Mouse (Mus musculus) intestine, embryonic 16.5 days (tissue): ENCODE results near the gene Tmcc3. TPM values are rescaled to one million over a fixed set of nuclear protein-coding genes. Genes with fewer than 3 reads are reported as not detected.
A peak's percentile ranks its signal among the peaks of the same experiment; 100 is the strongest.

Experiments used
- ATAC-seq: fragments of 200-750 bp; cut with Nextera tagmentation; 2 replicates; pipeline ENCODE4 v1.8.0; 2017; ENCODE audit warnings: moderate TSS enrichment, moderate library complexity
- H3K27ac ChIP-seq: fragments of 300-500 bp; sonication (generic); 2 replicates; pipeline ENCODE4 v1.5.1; 2014; ENCODE audit warnings: mild to moderate bottlenecking, low read length
- H3K27me3 ChIP-seq: fragments of 300-500 bp; sonication (generic); replicated peaks from 2 replicates; pipeline ENCODE4 v1.6.1; 2014; ENCODE audit warnings: low read length, control low read depth, mixed read lengths; ENCODE audit not compliant: control insufficient read depth, insufficient read depth
- H3K36me3 ChIP-seq: fragments of 300-500 bp; sonication (generic); 2 replicates; pipeline ENCODE4 v1.6.1; 2014; ENCODE audit warnings: low read length, control low read depth; ENCODE audit not compliant: control insufficient read depth, insufficient read depth
- H3K4me1 ChIP-seq: fragments of 300-500 bp; sonication (generic); 2 replicates; pipeline ENCODE4 v1.6.1; 2014; ENCODE audit warnings: low read length, control low read depth, mixed read lengths; ENCODE audit not compliant: control insufficient read depth, insufficient read depth
- H3K4me2 ChIP-seq: fragments of 300-500 bp; sonication (generic); 2 replicates; pipeline ENCODE4 v1.6.1; 2014; ENCODE audit warnings: low read depth, low read length, control low read depth
- H3K4me3 ChIP-seq: fragments of 300-500 bp; sonication (generic); 2 replicates; pipeline ENCODE4 v1.5.1; 2014; ENCODE audit warnings: mild to moderate bottlenecking, low read length
- H3K9ac ChIP-seq: fragments of 300-500 bp; sonication (generic); 2 replicates; pipeline ENCODE4 v1.6.1; 2014; ENCODE audit warnings: low read depth, low read length
- H3K9me3 ChIP-seq: fragments of 300-500 bp; sonication (generic); 2 replicates; pipeline ENCODE4 v1.6.1; 2016; ENCODE audit warnings: low read length, control low read depth; ENCODE audit not compliant: control insufficient read depth
- WGBS: fragments of 180-500 bp; shearing (Covaris S2); extraction: QIAGEN DNeasy Blood & Tissue Kit; methylation state at CpG from one replicate; pipeline ENCODE4 v1.1.7; 2014; 5-methylcytosine and 5-hydroxymethylcytosine counted together
- polyA plus RNA-seq: library from polyadenylated mRNA; unstranded; fragments of >200 nt; fragmentation: Nextera tagmentation; extraction: Ambion mirVana; gene quantifications from 2 replicates; pipeline ENCODE4 v1.2.1, GENCODE M21; 2015

Tmcc3 gene
- polyA plus RNA-seq, 1 experiment from 2014 or later: 8.8 TPM

DNA sequence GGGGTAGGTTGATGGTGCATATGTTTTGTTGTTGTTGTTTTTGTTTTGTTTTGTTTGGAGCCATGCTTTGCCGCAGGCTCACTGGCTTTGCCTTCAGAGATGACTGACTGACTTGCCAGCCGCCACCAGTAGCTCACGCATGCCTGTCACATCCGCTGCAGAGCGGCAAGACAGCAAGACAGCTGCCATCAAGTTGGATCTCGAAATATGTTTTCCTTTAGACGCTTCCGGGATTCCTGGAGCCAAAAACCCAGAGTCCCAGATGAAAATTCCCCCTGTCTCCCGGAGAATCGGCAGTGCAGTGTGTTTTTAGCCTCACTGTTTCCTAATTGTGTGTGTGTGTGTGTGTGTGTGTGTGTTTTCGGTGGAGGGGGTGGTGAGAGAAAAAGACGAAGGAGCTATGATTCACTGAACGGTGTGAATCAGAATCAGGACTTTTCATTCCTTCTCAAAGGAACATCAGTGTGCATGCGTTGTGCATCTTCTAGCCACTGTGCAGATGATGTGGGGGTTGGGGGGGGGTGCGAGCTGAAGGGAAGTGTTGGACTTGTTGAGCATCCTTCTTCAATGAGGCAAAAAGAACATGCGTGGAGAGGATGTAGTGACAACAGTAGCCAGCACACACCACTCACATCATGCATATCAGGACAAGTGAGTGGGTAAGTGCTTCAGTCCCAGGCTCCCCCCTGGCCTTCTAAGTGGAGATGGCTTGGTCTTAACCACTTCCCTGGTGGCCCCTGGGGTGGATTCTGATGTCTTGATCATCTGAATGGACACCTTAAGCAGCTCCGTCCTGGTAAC is 208.8 kb downstream of the Tmcc3 start:
- no peaks in the 10 kb centered on the region for H3K36me3 ChIP-seq
- H3K4me2 ChIP-seq: no peak overlapping the region
- no peaks in the 10 kb centered on the region for H3K27me3 ChIP-seq
- ATAC-seq: peak; percentile 13; the same call in 1 of the 2 replicates
- H3K4me3 ChIP-seq: no peak overlapping the region
- H3K9ac ChIP-seq: no peak overlapping the region
- H3K27ac ChIP-seq: no peak overlapping the region
- no peaks in the 10 kb centered on the region for H3K9me3 ChIP-seq
- peaks cover 30% of the 10 kb centered on the region for H3K4me1 ChIP-seq
- WGBS: 51% methylated on average over 17 of the region's 17 CpGs

DNA sequence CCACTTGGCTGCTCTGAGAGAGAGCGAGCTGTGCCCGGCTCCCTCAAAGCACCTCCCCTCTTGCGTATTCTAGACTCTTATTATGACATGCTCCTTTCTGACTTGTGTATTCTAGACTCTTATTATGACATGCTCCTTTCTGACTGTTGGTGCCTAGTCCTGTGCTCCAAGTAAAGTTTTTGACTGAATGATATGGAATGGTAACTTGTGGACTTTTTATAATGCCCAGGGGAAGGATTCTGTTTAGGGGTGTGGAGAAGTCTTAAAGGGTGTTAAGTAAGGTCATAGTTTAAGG is 209.3 kb downstream of the Tmcc3 start:
- Histone ChIP-seq H3K36me3 (no peaks in the 10 kb centered on the region), H3K4me1 (peaks cover 27% of the 10 kb centered on the region), H3K9me3 (no peaks in the 10 kb centered on the region), H3K27me3 (no peaks in the 10 kb centered on the region), H3K4me2 (no peak overlapping the region), H3K9ac (no peak overlapping the region), H3K4me3 (no peak overlapping the region), H3K27ac (no peak overlapping the region)
- peak; percentile 18; the same call in 1 of the 2 replicates for ATAC-seq
- 53% methylated on average over 3 of the region's 3 CpGs for WGBS

DNA sequence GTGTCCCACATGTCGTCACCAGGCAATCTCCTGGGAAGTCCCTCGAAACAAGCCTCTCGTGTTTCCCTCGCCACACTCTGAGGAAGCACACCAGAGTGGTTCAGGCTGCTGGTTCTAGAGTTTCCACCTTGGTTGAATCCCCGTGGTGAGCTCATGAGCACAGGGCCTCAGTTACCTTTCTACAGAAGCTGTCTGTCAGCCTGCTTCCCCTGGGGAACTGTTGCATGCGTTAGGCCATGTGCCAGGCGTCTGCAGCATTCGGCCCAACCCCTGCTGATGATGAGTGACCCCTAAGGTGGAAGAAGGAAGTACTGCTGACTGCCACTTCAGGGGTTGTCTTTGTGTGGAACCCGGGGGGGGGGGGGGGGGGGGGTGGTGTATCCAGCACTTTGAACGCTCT is 210.0 kb downstream of the Tmcc3 start:
- Histone ChIP-seq H3K9ac (no peak overlapping the region), H3K4me1 (peaks cover 20% of the 10 kb centered on the region), H3K4me3 (no peak overlapping the region), H3K27me3 (no peaks in the 10 kb centered on the region), H3K4me2 (no peak overlapping the region), H3K9me3 (no peaks in the 10 kb centered on the region), H3K36me3 (no peaks in the 10 kb centered on the region), H3K27ac (no peak overlapping the region)
- no peak for ATAC-seq
- 54% methylated on average over 9 of the region's 10 CpGs for WGBS

DNA sequence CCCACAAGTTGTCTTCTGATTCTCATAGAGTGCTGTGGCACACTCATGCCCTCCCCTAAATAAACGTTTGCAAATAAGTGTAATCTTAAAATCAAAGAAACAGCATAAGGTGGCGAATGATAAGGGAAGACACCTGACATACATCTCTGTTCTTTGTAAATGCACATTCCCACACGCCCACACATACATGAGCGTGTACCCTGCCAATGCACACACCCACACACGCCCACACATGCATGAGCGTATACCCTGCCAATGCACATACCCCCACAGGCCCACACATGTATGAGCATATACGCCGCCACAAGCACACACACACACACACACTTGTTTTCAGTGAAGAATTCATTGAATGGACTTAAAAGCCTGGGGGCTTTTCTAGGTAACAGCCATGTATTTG is 211.5 kb downstream of the Tmcc3 start:
- Histone ChIP-seq H3K27me3 (no peaks in the 10 kb centered on the region), H3K4me1 (peaks cover 19% of the 10 kb centered on the region), H3K4me2 (no peak overlapping the region), H3K9ac (no peak overlapping the region), H3K9me3 (no peaks in the 10 kb centered on the region), H3K36me3 (no peaks in the 10 kb centered on the region), H3K4me3 (no peak overlapping the region), H3K27ac (no peak overlapping the region)
- 78% methylated on average over 8 of the region's 8 CpGs for WGBS
- no peak for ATAC-seq

DNA sequence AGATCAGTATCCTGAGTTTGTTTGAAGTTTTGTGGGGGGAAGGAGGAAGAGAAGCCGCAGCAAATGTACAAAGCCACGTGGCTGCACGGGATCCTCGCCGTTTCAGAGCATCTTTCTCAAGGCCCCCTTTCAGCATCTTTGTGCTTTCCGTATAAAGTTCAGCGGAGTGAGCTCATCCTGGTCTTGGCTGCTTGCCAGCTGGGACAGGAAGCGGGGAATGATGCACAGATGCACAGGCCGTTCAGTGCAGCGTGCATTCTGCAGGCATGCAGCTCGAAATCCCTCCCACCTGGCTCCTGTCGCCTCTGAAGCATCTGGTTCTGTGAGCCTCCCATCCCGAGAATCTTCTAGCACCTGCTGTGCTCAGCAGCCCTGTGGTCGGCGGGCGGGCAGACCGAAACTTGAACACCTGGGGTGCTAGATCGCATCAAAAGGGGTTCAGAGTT is 212.0 kb downstream of the Tmcc3 start:
- Histone ChIP-seq H3K9ac (no peak overlapping the region), H3K4me3 (no peak overlapping the region), H3K9me3 (no peaks in the 10 kb centered on the region), H3K27ac (no peak overlapping the region), H3K27me3 (no peaks in the 10 kb centered on the region), H3K4me1 (peaks cover 19% of the 10 kb centered on the region), H3K36me3 (no peaks in the 10 kb centered on the region), H3K4me2 (no peak overlapping the region)
- peak; percentile 49 for ATAC-seq
- 16% methylated on average over 18 of the region's 18 CpGs for WGBS

DNA sequence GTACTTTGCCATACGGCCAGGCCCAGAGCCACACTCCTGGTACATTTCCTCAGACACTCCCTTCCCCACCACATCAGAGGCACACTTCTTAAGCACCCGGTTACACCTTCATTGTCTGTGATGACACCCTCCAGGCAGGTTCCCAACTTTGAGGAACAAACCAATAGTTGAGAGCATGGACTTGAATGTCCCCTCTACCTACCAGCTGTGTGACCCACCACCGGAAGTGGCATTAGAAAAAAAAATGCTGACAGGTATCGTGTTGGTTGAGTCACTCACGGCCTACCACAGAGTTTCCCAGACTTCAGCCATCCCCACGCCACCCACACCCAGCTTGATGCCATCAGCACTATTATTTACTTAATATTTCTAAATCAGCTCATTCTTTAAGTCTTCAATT is 213.2 kb downstream of the Tmcc3 start:
- Histone ChIP-seq H3K4me3 (no peak overlapping the region), H3K4me2 (no peak overlapping the region), H3K9me3 (no peaks in the 10 kb centered on the region), H3K36me3 (no peaks in the 10 kb centered on the region), H3K27ac (no peak overlapping the region), H3K9ac (no peak overlapping the region), H3K27me3 (no peaks in the 10 kb centered on the region), H3K4me1 (peaks cover 16% of the 10 kb centered on the region)
- no peak for ATAC-seq
- WGBS: 81% methylated on average over 6 of the region's 6 CpGs

DNA sequence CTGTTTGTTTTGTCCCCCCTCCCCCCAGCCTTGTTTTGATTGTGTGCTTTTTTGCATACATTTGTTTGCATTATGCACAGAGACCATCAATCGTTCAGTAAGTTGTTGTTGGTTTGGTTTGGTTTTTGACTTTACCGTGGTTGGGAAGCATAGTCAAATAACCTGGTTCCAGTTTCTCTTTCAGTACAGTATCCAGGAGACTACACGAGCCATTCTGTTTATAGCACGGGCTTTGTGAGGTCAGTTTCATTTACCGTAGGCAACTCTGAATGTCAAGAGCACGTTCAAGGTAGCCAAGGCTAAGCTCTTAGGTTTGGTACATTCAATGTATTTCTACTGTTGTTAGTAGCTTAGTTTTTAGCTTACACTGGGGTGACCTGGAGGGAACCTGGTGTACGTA is 214.0 kb downstream of the Tmcc3 start:
- H3K9ac ChIP-seq: no peak overlapping the region
- ATAC-seq: no peak
- no peak overlapping the region for H3K4me2 ChIP-seq
- WGBS: 77% methylated on average over 7 of the region's 7 CpGs
- H3K36me3 ChIP-seq: no peaks in the 10 kb centered on the region
- peaks cover 14% of the 10 kb centered on the region for H3K4me1 ChIP-seq
- no peaks in the 10 kb centered on the region for H3K9me3 ChIP-seq
- H3K4me3 ChIP-seq: no peak overlapping the region
- H3K27me3 ChIP-seq: no peaks in the 10 kb centered on the region
- no peak overlapping the region for H3K27ac ChIP-seq

DNA sequence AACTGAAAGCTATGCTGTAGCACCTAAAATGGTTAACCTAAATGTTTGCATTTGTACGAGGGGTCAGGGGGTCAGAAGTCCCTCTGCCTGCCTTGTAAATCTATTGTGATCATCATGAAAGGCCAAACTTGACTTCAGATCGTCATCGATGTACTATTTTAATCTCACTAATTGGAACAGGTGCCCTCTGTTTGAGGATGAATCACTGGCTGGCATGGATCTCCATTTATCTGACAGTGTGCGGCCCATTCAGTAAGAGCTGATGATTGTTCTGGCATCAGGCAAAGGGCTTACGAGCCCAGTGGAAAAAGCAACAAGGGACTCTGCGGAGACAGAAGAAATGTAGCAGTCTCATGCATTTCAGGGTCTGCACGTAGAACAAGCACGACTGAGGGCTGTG is 215.1 kb downstream of the Tmcc3 start:
- H3K9ac ChIP-seq: no peak overlapping the region
- no peak for ATAC-seq
- peaks cover 11% of the 10 kb centered on the region for H3K4me1 ChIP-seq
- WGBS: 75% methylated on average over 8 of the region's 8 CpGs
- no peak overlapping the region for H3K4me2 ChIP-seq
- H3K9me3 ChIP-seq: no peaks in the 10 kb centered on the region
- no peak overlapping the region for H3K4me3 ChIP-seq
- H3K27me3 ChIP-seq: no peaks in the 10 kb centered on the region
- no peaks in the 10 kb centered on the region for H3K36me3 ChIP-seq
- no peak overlapping the region for H3K27ac ChIP-seq

DNA sequence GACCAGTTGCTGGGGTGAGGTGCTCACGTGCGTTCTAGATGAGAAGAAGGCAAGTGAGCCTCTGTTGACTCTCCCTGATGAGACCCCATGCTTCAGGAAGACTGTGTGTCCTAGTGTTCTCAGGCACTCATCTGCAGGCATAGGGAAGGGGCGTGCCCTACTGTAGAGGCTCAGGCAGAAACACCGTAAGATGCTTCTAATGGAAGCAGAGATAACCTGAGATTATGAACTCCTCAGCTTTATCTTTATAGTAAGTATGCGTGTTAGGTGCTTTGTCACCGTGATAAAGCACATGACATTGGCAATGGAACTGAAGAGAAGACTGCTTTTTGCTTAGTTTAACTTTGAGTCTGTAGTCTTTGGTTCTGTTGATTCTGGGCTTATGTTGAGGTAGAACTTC is 215.5 kb downstream of the Tmcc3 start:
- Histone ChIP-seq H3K4me2 (no peak overlapping the region), H3K4me3 (no peak overlapping the region), H3K27ac (no peak overlapping the region), H3K9ac (no peak overlapping the region), H3K27me3 (no peaks in the 10 kb centered on the region), H3K36me3 (no peaks in the 10 kb centered on the region), H3K9me3 (no peaks in the 10 kb centered on the region), H3K4me1 (peaks cover 11% of the 10 kb centered on the region)
- WGBS: 77% methylated on average over 6 of the region's 6 CpGs
- no peak for ATAC-seq

DNA sequence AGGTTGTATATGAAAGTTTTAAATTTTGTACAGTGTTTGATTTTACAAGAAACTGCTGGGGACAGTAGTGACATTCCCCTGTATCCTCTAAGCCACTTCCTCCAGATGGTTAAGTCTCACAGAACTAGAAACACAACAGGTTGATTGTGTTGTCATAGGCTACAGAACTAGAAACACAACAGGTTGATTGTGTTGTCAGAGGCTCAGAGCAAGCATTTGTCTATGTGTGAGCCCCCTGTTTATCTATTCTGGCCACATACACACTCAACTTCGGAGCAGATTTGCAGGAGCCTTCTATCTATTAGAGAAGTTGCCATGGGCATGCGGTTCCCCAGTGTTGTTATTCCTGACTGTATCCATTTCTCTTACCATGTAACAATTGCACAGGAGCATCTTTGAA is 218.3 kb downstream of the Tmcc3 start:
- Histone ChIP-seq H3K4me2 (no peak overlapping the region), H3K9ac (no peak overlapping the region), H3K4me1 (no peaks in the 10 kb centered on the region), H3K27me3 (no peaks in the 10 kb centered on the region), H3K36me3 (no peaks in the 10 kb centered on the region), H3K27ac (no peak overlapping the region), H3K4me3 (no peak overlapping the region), H3K9me3 (no peaks in the 10 kb centered on the region)
- no peak for ATAC-seq
- WGBS: 84% methylated on average over 2 of the region's 2 CpGs
